Mouse (Mus musculus): Measurements from ENCODE around the gene Cgn.

GRCm38 (mm10) chr3:94821008-94821638, 34.8 kb upstream of the Cgn start:
- TF ChIP-seq TAL1 (IDR thresholded peaks at IDR 0.05; ENCODE audit: low read length) (no peak), GATA1 (IDR thresholded peaks at IDR 0.05; ENCODE audit: low read length) (no peak)
